Mouse (Mus musculus) gastrocnemius, postnatal 14 days (tissue): ENCODE data around the gene Hsd3b7. TPM values are rescaled to one million over a fixed set of nuclear protein-coding genes. Genes with fewer than 3 reads are reported as not detected.
"Not testable (repeated sequence)": the region's sequence is repeated elsewhere in the genome, so short reads cannot be mapped to it uniquely, and the experiment has no call there.

Experiments used
- DNase-seq: peaks from one replicate; pipeline ENCODE4 v3.0.0; 2021; ENCODE audit warnings: mixed read lengths
- intact Hi-C: fragments of 180-260 bp; cut with DNase I; formaldehyde crosslinking; loops from one replicate; pipeline ENCODE4 v1.15.1; 2025; ENCODE audit warnings: low total_unique reads
- total RNA-seq, 2 experiments: library from RNA; stranded (reverse); gene quantifications; 2 replicates each; pipeline ENCODE4 v1.2.3; 2021

Hsd3b7 gene
- total RNA-seq, 2 experiments from 2014 or later = 6.9 to 8.1 TPM

- no peak for DNase-seq
- intact Hi-C loops = no loop called here
These were observed 13.4 kb downstream of the Hsd3b7 start for GRCm38 (mm10) chr7:127813821-127814220.

- DNase-seq = peak; percentile 82
- intact Hi-C loops = no loop called here
These were observed 14.0 kb downstream of the Hsd3b7 start for GRCm38 (mm10) chr7:127814241-127814921.

GRCm38 (mm10) chr7:127815116-127815665, 14.8 kb downstream of the Hsd3b7 start:
- DNase-seq = no peak
- intact Hi-C loops = no loop called here

- intact Hi-C loops = no loop called here
- DNase-seq = peak; percentile 73
These were observed 15.8 kb downstream of the Hsd3b7 start for GRCm38 (mm10) chr7:127815954-127816821.

DNA sequence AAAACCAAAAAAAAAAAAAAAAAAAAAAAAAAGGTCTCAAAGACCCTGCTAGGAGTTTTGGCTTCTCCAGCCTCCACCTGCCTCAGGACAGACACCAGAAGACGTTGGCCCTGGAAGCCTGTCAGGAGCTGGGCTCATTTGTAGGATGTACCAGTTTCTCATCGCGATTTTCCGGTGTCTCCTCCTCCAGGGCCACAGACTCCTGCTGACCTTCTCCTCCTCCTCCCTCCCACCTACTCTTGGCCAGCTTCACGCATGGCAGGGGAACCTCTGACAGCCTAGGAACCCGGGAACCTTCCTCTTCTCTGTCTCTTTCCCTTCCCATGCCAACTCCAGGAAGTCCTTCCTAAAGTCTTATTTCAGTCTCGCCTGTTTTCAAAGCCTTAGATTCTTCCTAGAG, 16.6 kb downstream of the Hsd3b7 start:
- no peak for DNase-seq
- intact Hi-C loops = no loop called here

GRCm38 (mm10) chr7:127817776-127818175, 17.4 kb downstream of the Hsd3b7 start:
- DNase-seq = no peak
- intact Hi-C loops = no loop called here

DNA sequence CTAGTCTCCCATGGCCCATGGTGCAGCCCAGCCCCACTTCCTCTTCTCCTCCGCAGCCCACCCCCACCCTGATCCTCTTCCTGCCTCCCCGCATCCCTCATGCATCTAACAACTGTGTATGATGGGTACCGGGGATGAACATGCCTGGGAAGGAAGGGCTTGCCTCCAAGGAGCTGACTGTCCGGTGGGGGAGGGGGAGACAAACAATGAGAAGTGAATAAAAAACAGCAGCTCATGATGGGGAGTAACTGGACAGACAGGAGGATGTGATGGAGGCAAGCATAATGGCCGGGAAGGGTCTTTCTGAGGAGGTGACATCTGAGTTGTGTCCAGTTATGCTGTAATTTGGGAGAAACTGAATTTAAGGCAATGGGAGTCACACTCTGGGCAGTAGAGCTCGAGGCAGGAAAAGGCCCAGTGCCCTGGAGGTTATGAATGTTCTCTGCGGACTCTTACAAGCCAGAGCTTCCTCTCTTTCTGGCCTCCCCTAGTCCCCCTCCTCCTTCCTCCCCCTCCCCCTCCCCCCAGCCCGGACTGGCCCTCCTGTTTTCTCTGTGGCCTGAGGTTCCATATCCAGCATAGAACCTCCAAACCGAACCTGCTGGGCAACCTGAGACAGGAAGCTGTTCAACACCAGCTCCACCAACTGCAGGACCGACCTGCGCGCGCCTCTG, 20.6 kb downstream of the Hsd3b7 start:
- intact Hi-C loops = no loop called here
- no peak for DNase-seq

- intact Hi-C loops = no loop called here
These were observed 22.1 kb downstream of the Hsd3b7 start for GRCm38 (mm10) chr7:127822494-127822893.

GRCm38 (mm10) chr7:127823236-127824171, 23.1 kb downstream of the Hsd3b7 start:
- intact Hi-C loops = no loop called here
- DNase-seq = no peak

More at GRCm38 (mm10) chr7:127822494-127822893, 22.1 kb downstream of the Hsd3b7 start:
- no peak for DNase-seq

- DNase-seq = peak; percentile 59
- intact Hi-C loops = no loop called here
These were observed 23.9 kb downstream of the Hsd3b7 start, which contains the start of the genes Stx4a and Stx1b for GRCm38 (mm10) chr7:127824176-127824871. TSS of gene Stx4a (plus strand) at chr7:127824294. TSS of gene Stx1b (minus strand) at chr7:127824549.

- intact Hi-C loops = no loop called here
- no peak for DNase-seq
These were observed 35.1 kb downstream of the Hsd3b7 start for GRCm38 (mm10) chr7:127835550-127835949.

DNA sequence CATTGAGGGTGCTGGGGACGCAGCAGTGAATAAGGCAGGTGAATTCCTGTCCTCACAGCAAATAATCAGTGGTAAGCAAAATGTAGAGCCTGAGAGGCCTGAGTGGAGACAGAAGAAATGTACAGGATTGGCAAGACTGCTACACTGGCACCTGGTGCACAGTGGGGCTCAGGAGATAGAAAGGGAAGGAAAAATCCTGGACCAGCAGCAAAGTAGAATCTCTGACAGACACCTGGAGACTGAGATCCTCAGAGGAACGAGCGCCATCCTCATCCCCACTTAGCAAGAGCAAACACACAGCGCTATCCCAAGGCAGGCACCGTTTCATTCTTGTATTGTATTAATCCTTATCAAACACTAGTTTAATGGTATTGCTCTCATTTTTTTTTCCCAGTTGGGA, 37.1 kb downstream of the Hsd3b7 start:
- intact Hi-C loops = no loop called here
- no peak for DNase-seq

DNA sequence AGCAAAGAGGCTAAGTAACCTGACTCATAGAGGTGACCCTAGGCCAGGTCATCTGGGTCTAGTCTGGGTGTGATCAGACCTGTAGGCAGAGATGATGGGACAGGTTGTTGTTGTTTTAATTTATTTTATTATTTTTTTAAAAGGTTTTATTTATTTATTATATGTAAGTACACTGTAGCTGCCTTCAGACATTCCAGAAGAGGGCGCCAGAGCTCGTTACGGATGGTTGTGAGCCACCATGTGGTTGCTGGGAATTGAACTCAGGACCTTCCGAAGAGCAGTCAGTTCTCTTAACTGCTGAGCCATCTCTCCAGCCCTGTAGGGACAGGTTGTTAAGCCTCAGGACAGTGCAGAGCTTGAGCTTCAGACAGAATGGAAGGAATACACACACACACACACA, 37.5 kb downstream of the Hsd3b7 start:
- intact Hi-C loops, DNase-seq: not testable (repeated sequence)

GRCm38 (mm10) chr7:127840031-127840430, 39.6 kb downstream of the Hsd3b7 start:
- DNase-seq, intact Hi-C loops: not testable (repeated sequence)

DNA sequence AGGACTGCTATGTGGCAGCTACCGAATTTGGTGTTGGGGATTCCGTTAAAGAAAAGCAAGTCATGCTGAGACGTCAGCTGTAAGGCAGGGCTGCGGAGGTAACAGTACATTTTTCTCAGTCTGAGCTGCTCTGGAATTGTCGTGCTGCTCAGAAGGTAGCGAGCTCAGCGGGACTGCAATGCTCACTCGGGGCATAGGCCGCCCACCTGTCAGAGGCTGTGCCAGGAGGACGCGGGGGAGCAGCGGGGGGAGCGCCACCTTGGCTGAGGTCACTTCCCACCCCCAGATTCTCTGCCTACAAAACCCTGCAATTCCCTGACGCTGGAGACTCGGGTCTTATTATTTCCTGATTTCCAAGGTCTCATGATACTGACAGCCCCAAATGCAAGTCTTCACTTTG, 40.5 kb downstream of the Hsd3b7 start:
- peak; percentile 63 for DNase-seq
- intact Hi-C loops = no loop called here

DNA sequence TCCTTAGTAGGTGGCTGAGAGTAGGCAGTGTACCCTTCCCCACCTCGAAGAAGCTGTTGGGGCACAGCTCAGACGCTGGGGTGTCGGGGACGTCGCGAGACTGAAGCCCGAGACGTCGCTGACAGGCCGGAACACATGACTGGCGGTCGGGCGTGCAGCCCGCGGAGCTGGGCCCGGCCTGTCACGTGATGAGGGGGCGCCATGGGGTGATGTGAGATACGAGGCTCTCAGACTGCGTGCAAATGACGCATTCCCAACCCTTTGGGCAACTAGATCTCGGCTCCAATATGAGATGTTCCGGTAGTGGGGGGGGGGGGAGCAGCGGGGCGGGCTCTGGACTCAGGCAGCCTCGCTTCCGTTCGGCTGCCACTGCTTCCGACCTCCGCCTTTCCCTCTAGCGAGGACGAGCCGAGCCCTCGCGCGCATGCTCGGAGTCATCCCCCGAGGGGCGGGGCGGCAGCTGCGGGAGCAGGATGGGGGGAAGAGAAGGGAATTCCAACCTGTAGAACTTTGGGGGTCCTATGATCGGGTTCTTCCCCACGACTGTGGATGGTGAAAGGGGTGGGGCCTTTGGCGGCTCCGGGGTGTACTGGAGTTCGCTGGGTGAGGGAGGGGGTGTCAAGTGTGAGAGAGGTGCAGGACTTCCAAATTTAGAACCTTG, 41.1 kb downstream of the Hsd3b7 start:
- intact Hi-C loops = no loop called here
- DNase-seq = peak; percentile 96

DNA sequence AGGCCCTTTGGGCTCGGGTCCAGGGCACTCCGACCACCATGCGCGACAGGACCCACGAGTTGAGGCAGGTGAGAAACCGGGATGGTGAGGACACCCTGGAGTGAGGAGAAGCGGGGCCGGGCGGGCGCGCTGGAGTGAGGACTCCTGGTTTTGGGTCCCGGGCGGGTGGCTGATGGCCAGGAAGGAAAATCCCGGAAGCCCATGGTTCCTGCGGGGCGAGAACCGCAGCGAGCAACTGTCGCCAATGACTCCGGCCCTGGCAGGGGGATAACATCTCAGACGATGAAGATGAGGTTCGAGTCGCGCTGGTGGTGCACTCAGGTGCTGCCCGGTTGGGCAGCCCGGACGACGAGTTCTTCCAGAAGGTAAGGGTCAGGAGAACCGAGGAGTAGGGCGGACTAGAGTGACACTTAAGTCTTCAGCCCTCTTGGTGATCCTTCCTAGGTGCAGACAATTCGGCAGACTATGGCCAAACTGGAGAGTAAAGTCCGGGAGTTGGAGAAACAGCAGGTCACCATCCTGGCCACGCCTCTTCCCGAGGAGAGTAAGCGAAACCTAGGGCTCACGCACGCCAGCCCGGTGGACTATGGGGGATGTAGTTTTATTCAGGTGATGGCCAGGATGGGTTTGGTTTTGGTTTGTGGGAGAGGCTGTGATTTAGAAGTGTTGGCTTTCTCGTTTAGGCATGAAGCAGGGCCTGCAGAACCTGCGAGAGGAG, 41.8 kb downstream of the Hsd3b7 start:
- intact Hi-C loops = no loop called here

More for the DNA sequence above, 41.8 kb downstream of the Hsd3b7 start:
- DNase-seq = peak; percentile 82
